Mouse (Mus musculus) erythroblast, embryonic 14.5 days (primary cell): ENCODE measurements around the gene Spon2. TPM values are rescaled to one million over a fixed set of nuclear protein-coding genes. Genes with fewer than 3 reads are reported as not detected.
A peak's percentile ranks its signal among the peaks of the same experiment; 100 is the strongest.

Source experiments
- H3K27me3 ChIP-seq: 2 replicates; pipeline ENCODE4 v1.6.1; 2012; ENCODE audit warnings: inconsistent platforms; ENCODE audit not compliant: control insufficient read depth
- H3K36me3 ChIP-seq: 2 replicates; pipeline ENCODE4 v1.6.1; 2012; ENCODE audit warnings: mild to moderate bottlenecking, inconsistent platforms; ENCODE audit not compliant: control insufficient read depth
- H3K4me1 ChIP-seq: 2 replicates; pipeline ENCODE4 v1.6.1; 2012; ENCODE audit warnings: inconsistent platforms; ENCODE audit not compliant: control insufficient read depth
- H3K4me3 ChIP-seq: replicated peaks from 2 replicates; pipeline ENCODE3; 2012; ENCODE audit warnings: moderate library complexity, mild to moderate bottlenecking, inconsistent platforms
- H3K9me3 ChIP-seq: 2 replicates; pipeline ENCODE4 v1.6.1; 2012; ENCODE audit warnings: low read length, inconsistent platforms, mixed read lengths; ENCODE audit not compliant: control insufficient read depth
- GATA1 ChIP-seq: IDR thresholded peaks from 2 replicates; pipeline ENCODE4 v1.6.1; 2012; ENCODE audit warnings: low read length, inconsistent platforms, mixed read lengths
- TAL1 ChIP-seq: IDR thresholded peaks from 3 replicates; pipeline ENCODE4 v1.6.1; 2012; ENCODE audit warnings: low read length, inconsistent platforms, mixed read lengths
- polyA plus RNA-seq: library from polyadenylated mRNA; stranded (reverse); fragments of >175 nt; gene quantifications from 2 replicates; pipeline ENCODE4 v1.2.3, GENCODE M21; 2012

Gene Spon2
- polyA plus RNA-seq, 1 experiment = 0.05 TPM

DNA sequence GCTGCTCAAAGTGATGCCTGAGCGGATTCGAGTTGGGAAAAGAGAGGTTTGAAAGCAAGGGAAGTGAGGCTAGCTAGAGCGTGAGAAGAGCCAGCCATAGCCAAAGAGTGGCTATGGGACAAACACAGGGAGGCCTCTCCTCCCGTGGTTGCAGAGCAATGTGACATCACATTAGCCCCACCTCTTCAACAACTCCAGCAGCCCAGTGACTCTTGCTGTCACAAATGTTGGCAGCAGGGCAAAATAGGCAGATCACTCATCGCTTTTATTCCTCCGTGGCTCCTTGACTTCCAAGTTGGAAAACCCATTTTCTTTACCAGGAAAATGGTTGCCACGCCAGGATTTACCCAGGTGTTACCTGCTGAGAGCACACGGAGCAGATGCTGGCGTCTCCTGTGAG lies 11.1 kb downstream of the Spon2 start:
- no peak overlapping the region for H3K4me3 ChIP-seq
- no peaks in the 10 kb centered on the region for H3K27me3 ChIP-seq
- H3K9me3 ChIP-seq = 0 out of 2 replicates have a peak, but pooled peaks cover 3% of the 10 kb centered on the region
- H3K36me3 ChIP-seq = no peaks in the 10 kb centered on the region
- peaks cover 43% of the 10 kb centered on the region for H3K4me1 ChIP-seq
- TF ChIP-seq GATA1 = no peak
- TF ChIP-seq TAL1 = no peak

GRCm38 (mm10) chr5:33206328-33206727 lies 11.9 kb downstream of the Spon2 start:
- TF ChIP-seq GATA1 = no peak
- H3K4me3 ChIP-seq = no peak overlapping the region
- H3K9me3 ChIP-seq = 0 out of 2 replicates have a peak, but pooled peaks cover 2% of the 10 kb centered on the region
- peaks cover 43% of the 10 kb centered on the region for H3K4me1 ChIP-seq
- H3K36me3 ChIP-seq = no peaks in the 10 kb centered on the region
- no peaks in the 10 kb centered on the region for H3K27me3 ChIP-seq

DNA sequence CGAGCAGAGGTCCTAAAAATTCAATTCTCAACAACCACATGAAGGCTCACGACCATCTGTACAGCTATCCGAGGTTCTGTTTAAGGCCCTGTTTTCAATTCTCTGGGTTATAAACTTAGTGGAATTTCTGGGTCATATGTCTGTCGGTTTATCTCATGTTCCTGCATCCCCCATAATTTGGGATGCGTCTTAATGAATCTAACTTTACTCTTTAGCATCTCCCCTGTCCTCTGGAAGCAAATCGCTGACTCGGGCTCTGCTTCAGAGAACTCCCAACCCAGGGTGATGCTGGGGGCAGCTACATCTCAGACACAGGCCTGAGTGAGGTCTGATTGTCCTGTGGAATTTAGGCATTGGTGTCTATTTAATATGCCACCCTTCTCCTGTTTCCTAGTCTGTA lies 14.0 kb downstream of the Spon2 start:
- H3K36me3 ChIP-seq = no peaks in the 10 kb centered on the region
- peaks cover 43% of the 10 kb centered on the region for H3K4me1 ChIP-seq
- no peaks in the 10 kb centered on the region for H3K9me3 ChIP-seq
- H3K27me3 ChIP-seq = peaks cover 2% of the 10 kb centered on the region; the same call in 1 of the 2 replicates
- no peak overlapping the region for H3K4me3 ChIP-seq
- no peak for TF ChIP-seq TAL1
- TF ChIP-seq GATA1 = no peak

GRCm38 (mm10) chr5:33203691-33204242 lies 14.5 kb downstream of the Spon2 start:
- Histone ChIP-seq H3K27me3 (peaks cover 2% of the 10 kb centered on the region; the same call in 1 of the 2 replicates), H3K36me3 (no peaks in the 10 kb centered on the region), H3K4me1 (peaks cover 39% of the 10 kb centered on the region), H3K4me3 (peak overlapping the region; percentile 19), H3K9me3 (no peaks in the 10 kb centered on the region)
- no peak for TF ChIP-seq TAL1

- Histone ChIP-seq H3K27me3 (peaks cover 2% of the 10 kb centered on the region; the same call in 1 of the 2 replicates), H3K4me3 (no peak overlapping the region), H3K4me1 (peaks cover 35% of the 10 kb centered on the region), H3K9me3 (no peaks in the 10 kb centered on the region), H3K36me3 (no peaks in the 10 kb centered on the region)
- no peak for TF ChIP-seq TAL1
- TF ChIP-seq GATA1 = no peak
These were observed 15.1 kb downstream of the Spon2 start for GRCm38 (mm10) chr5:33203171-33203565.

GRCm38 (mm10) chr5:33202516-33203170 lies 15.6 kb downstream of the Spon2 start:
- Histone ChIP-seq H3K4me1 (peaks cover 35% of the 10 kb centered on the region), H3K36me3 (no peaks in the 10 kb centered on the region), H3K4me3 (no peak overlapping the region), H3K27me3 (peaks cover 2% of the 10 kb centered on the region; the same call in 1 of the 2 replicates), H3K9me3 (no peaks in the 10 kb centered on the region)
- TF ChIP-seq TAL1 = no peak
- no peak for TF ChIP-seq GATA1

DNA sequence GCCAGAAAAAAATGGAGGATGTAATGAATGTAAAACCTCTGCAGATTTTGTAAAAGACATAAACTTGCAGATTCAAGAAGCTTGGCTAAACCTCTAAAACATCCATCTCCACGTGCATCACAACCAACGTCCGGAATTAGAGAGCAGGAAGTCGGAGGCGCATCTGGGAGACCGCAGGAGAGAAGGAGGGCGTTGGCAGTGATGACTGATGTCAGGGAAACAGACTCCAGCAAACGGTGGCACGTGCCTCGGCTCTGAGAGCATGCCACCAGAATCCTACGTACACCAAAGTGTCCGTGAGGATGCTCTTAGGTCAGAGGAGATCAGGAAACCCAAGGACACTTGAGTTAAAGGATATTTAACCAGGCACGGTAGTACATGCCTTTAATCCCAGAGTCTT lies 16.6 kb downstream of the Spon2 start:
- Histone ChIP-seq H3K9me3 (no peaks in the 10 kb centered on the region), H3K4me3 (no peak overlapping the region), H3K27me3 (peaks cover 2% of the 10 kb centered on the region; the same call in 1 of the 2 replicates), H3K36me3 (no peaks in the 10 kb centered on the region), H3K4me1 (peaks cover 28% of the 10 kb centered on the region)
- TF ChIP-seq GATA1 (no peak), TAL1 (no peak)

DNA sequence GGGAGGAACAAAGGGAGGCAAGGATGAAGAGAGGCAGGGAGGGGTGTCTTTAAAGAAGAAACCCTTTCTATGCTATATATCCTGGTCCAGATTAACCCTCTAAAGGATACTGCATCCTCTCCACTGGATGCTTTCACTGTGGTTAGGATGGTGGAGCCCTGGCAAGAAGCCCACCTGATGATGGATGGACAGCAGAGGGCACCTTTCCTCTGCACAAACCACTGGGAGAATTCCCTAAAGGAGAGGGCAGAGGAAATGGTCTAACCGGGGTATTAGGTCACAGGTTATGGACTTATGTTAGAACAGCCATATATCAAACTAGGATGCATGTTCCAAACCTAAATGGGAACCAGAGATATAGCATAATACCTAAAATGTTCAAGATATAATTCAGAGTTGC lies 18.2 kb downstream of the Spon2 start:
- Histone ChIP-seq H3K36me3 (no peaks in the 10 kb centered on the region), H3K4me3 (no peak overlapping the region), H3K9me3 (no peaks in the 10 kb centered on the region), H3K4me1 (peaks cover 17% of the 10 kb centered on the region), H3K27me3 (peaks cover 2% of the 10 kb centered on the region; the same call in 1 of the 2 replicates)
- TF ChIP-seq TAL1 (no peak), GATA1 (no peak)

- peaks cover 4% of the 10 kb centered on the region for H3K4me1 ChIP-seq
- no peak overlapping the region for H3K4me3 ChIP-seq
- TF ChIP-seq GATA1 = no peak
- TF ChIP-seq TAL1 = no peak
These were observed 22.9 kb downstream of the Spon2 start for GRCm38 (mm10) chr5:33195246-33195852.

More at GRCm38 (mm10) chr5:33195246-33195852, 22.9 kb downstream of the Spon2 start:
- Histone ChIP-seq H3K36me3 (no peaks in the 10 kb centered on the region), H3K9me3 (no peaks in the 10 kb centered on the region), H3K27me3 (no peaks in the 10 kb centered on the region; the same call in 1 of the 2 replicates)
